Mouse (Mus musculus) cerebellum, adult 2 months (tissue): ENCODE results near the gene Galnt17.

ENCODE experiments used
- CTCF ChIP-seq: fragments of 200-500 bp; IDR thresholded peaks from 2 replicates; pipeline ENCODE4 v1.5.1; 2011; ENCODE audit warnings: low read depth, mild to moderate bottlenecking, control low read depth, low read length, moderate library complexity, borderline replicate concordance; ENCODE audit not compliant: insufficient read depth
- POLR2A ChIP-seq: fragments of 200-500 bp; IDR thresholded peaks from 2 replicates; pipeline ENCODE4 v1.6.1; 2011; ENCODE audit warnings: low read length, control low read depth, borderline replicate concordance; ENCODE audit not compliant: insufficient read depth

DNA sequence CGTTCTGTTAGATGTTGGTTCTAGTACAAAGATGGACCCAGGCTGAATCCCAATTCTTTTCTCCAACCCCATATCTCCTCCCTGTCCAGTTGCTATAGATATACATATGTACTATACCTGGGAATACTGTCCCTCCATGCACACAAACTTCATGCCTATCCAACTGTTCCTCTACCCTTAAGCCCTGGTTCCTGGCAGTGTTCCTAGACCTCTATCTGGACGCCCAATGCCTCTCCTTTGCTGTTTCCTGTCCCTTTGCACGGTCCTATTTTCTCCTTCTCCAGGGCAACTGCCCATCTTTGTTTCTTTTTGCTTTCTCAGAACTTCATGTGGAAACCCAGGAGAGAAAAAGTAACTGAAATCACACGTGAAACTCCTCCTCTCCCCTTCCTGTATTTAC is 188.4 kb downstream of the Galnt17 start:
- TF ChIP-seq CTCF, result no peak
- TF ChIP-seq POLR2A, result no peak
